17 mouse cellular contexts compared by ENCODE assay signal in genomic region chr5:144803066-144803465, GRCm38 (mm10). TPM values are rescaled to one million over a fixed set of nuclear protein-coding genes. Genes with fewer than 3 reads are reported as not detected.
"Had no signal": no experiment of that assay in that cellular context is flagged by ENCODE, and none has a peak within 500 bp of the region (broad histone marks: within the 10 kb centered on the region; RNA-seq: fewer than 3 reads in every experiment).

No protein-coding gene starts in this region.

- DNase-seq: cerebellum, adult 9-10 months; cerebellum, adult 9-11 months; cerebellum, postnatal 10 days; cerebellum, postnatal 14 days; cerebellum, postnatal 25 days; cerebellum, postnatal 36 days; embryo, embryonic 11 days; forebrain, postnatal 0 days; gastrocnemius, adult 2 months; gastrocnemius, postnatal 10 days; gastrocnemius, postnatal 14 days; gastrocnemius, postnatal 25 days; gastrocnemius, postnatal 36 days; heart, adult 11 months; heart, adult 18-20 months; heart, adult 2 months had no signal

RNA-seq across cellular contexts. Expression of gene Tmem130, which starts 41.4 kb away (rescaled TPM):
- polyA plus RNA-seq: erythroblast, embryonic 14.5 days had no signal
